Mouse (Mus musculus): ENCODE results near the gene Fastkd1. TPM values are rescaled to one million over a fixed set of nuclear protein-coding genes. Genes with fewer than 3 reads are reported as not detected.
"Not testable (repeated sequence)": the region's sequence is repeated elsewhere in the genome, so short reads cannot be mapped to it uniquely, and the experiment has no call there.

Gene Fastkd1
- total and polyA plus RNA-seq, 2 experiments from 2014 or later: 18.9 to 22.5 TPM

DNA sequence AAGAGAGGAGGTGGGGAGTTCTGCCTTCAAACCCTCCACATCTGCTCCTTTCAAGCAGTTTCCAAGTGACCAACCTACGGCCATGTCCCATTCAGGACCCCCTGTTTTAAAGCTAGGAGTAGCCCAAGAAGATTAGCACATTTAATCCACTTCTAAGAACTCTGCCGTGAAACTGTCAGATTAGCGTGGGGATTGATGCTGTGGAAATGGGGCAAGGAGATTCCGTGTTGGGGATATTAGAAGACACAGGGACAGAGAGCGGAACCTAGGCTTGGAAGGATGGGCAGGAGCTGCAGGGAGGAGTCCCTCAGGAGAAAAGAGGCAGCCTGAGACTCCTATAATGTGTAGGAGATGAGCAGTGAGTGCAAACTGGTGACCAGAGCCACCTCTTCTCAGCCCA, 63.6 kb downstream of the Fastkd1 start:
- H3K27me3 ChIP-seq (ENCODE audit: control insufficient read depth, insufficient read depth, low read length): no peaks in the 10 kb centered on the region
- H3K27ac ChIP-seq (ENCODE audit: low read depth): no peak overlapping the region
- no peak overlapping the region for H3K4me3 ChIP-seq (ENCODE audit: low read depth, low read length)
- peaks cover 10% of the 10 kb centered on the region for H3K4me1 ChIP-seq (ENCODE audit: control insufficient read depth, insufficient read depth)
- no peaks in the 10 kb centered on the region for H3K9me3 ChIP-seq (replicated peaks; ENCODE audit: control insufficient read depth, low read length)
- TF ChIP-seq CTCF (IDR thresholded peaks at IDR 0.05; ENCODE audit: low read depth): no peak
- no peak for TF ChIP-seq EP300 (IDR thresholded peaks at IDR 0.05; ENCODE audit: low read depth)
- DNase-seq (ENCODE audit: low spot score): no peak
- H3K4me2 ChIP-seq (ENCODE audit: low read depth, low read length): no peak overlapping the region
- H3K36me3 ChIP-seq (replicated peaks; ENCODE audit: control insufficient read depth, insufficient read depth, low read length): peaks cover 10% of the 10 kb centered on the region; the same call in 1 of the 2 replicates
- no peak overlapping the region for H3K9ac ChIP-seq (replicated peaks; ENCODE audit: low read depth, low read length)
- ATAC-seq (ENCODE audit: insufficient read depth, low read depth): no peak
- WGBS: 88% methylated on average over 5 of the region's 5 CpGs

DNA sequence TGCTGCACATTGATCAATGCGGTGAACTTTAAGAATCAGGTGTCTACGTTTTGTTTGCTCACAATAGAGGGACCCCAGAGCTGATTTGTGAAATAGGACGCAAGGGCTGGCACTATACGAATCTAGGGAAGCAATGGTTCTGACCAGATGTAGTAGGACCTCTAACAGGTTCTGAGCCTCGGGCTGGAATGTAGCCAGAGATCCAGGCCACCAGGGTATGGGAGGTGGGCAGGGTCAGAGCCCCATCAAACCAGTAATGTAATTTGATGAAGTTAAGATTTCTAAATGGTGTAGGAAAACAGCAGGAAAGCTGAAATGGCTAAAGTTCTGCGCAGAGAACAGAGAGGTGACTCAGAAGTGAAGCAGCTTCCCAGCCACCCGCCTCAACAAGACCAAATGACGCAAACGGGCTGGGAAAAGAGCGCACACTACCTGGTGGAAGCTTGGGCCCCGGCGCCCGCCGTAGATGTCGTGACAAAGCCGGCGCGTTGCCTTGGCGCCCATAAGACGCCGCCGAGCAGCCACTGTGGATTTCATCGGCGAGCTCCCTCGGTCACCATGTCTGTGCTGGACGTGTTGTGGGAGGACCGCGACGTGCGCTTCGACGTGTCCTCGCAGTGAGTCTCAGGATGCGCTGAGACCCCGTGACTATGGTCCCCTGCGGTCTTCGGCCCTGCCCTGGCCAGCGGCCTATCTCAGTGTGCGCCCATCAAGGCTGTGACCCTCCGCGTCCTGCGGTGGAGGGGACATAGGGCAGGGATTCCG, 66.4 kb downstream of the Fastkd1 start, which contains the start of gene Bbs5:
Gene Bbs5 (plus strand): TSS at position 446 of the 765 bp plus-strand sequence.
- Histone ChIP-seq H3K4me1 (ENCODE audit: control insufficient read depth, insufficient read depth) (peaks cover 10% of the 10 kb centered on the region), H3K9ac (replicated peaks; ENCODE audit: low read depth, low read length) (peak within 1 kb of the TSS; percentile 63), H3K27me3 (ENCODE audit: control insufficient read depth, insufficient read depth, low read length) (no peaks in the 10 kb centered on the region), H3K4me2 (ENCODE audit: low read depth, low read length) (peak within 1 kb of the TSS; percentile 90), H3K36me3 (replicated peaks; ENCODE audit: control insufficient read depth, insufficient read depth, low read length) (no peaks in the 10 kb centered on the region), H3K9me3 (replicated peaks; ENCODE audit: control insufficient read depth, low read length) (no peaks in the 10 kb centered on the region), H3K27ac (ENCODE audit: low read depth) (no peak within 1 kb of the TSS), H3K4me3 (ENCODE audit: low read depth, low read length) (peak within 1 kb of the TSS; percentile 91)
- DNase-seq (ENCODE audit: low spot score) (peak; percentile 91), ATAC-seq (ENCODE audit: insufficient read depth, low read depth) (peak; percentile 91)
- WGBS: 4% methylated on average over 43 of the region's 43 CpGs
- TF ChIP-seq CTCF (IDR thresholded peaks at IDR 0.05; ENCODE audit: low read depth): 0 out of 2 replicates have a peak, but pooled peaks have one; percentile 4
- no peak for TF ChIP-seq EP300 (IDR thresholded peaks at IDR 0.05; ENCODE audit: low read depth)

DNA sequence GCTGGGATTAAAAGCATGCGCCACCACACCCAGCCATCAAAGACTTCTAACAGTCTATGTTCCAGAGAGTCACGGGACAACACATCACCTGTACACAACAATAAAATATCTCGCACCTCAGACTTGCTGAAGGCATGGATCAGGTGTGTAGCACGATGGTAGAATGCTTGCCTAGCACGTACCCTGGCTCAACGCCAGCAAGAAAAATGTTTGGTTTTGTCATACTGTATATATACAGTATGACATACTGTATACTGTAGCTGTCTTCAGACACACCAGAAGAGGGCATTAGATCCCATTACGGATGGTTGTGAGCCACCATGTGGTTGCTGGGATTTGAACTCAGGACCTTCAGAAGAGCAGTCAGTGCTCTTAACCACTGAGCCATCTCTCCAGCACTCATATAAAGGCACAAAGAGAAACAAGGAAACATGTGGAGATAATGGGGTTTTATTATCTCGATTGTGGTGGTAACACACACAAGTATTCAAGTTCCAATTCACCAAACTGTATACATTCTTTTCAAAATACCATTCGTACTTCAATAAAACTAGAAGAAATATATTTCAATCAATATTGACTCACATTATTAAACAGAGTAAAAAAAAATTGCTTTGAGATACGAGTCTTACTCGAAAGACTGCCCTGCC, 68.2 kb downstream of the Fastkd1 start:
- Histone ChIP-seq H3K9me3 (replicated peaks; ENCODE audit: control insufficient read depth, low read length) (no peaks in the 10 kb centered on the region), H3K27me3 (ENCODE audit: control insufficient read depth, insufficient read depth, low read length) (no peaks in the 10 kb centered on the region), H3K36me3 (replicated peaks; ENCODE audit: control insufficient read depth, insufficient read depth, low read length) (no peaks in the 10 kb centered on the region), H3K27ac (ENCODE audit: low read depth) (no peak overlapping the region), H3K4me3 (ENCODE audit: low read depth, low read length) (no peak overlapping the region), H3K4me2 (ENCODE audit: low read depth, low read length) (no peak overlapping the region), H3K4me1 (ENCODE audit: control insufficient read depth, insufficient read depth) (peaks cover 10% of the 10 kb centered on the region), H3K9ac (replicated peaks; ENCODE audit: low read depth, low read length) (no peak overlapping the region)
- no peak for DNase-seq (ENCODE audit: low spot score)
- WGBS: 87% methylated on average over 11 of the region's 11 CpGs
- TF ChIP-seq EP300 (IDR thresholded peaks at IDR 0.05; ENCODE audit: low read depth) (no peak), CTCF (IDR thresholded peaks at IDR 0.05; ENCODE audit: low read depth) (no peak)
- no peak for ATAC-seq (ENCODE audit: insufficient read depth, low read depth)

DNA sequence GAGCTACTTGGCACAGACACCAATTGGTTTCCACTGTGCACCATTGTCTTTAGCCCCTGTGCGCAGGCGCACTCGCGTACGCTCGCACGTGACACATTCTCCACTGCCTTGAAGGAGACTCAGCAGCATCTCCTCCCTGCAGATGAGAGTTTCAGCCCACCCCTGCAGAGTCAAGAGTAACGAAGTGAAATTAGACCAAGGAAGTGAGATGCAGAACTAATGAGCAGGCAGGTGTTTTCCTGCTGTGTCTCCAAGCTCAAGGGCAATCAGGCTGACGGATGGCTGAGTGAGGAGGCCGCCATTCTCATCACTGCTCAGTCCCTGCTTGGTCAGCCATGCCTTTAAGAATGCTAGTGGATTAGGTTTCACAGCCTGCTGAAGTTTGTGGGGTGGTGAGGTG, 73.2 kb downstream of the Fastkd1 start:
- no peak for TF ChIP-seq EP300 (IDR thresholded peaks at IDR 0.05; ENCODE audit: low read depth)
- no peak for TF ChIP-seq CTCF (IDR thresholded peaks at IDR 0.05; ENCODE audit: low read depth)
- Histone ChIP-seq H3K4me1 (ENCODE audit: control insufficient read depth, insufficient read depth) (no peaks in the 10 kb centered on the region), H3K36me3 (replicated peaks; ENCODE audit: control insufficient read depth, insufficient read depth, low read length) (no peaks in the 10 kb centered on the region), H3K9ac (replicated peaks; ENCODE audit: low read depth, low read length) (no peak overlapping the region), H3K4me2 (ENCODE audit: low read depth, low read length) (no peak overlapping the region), H3K9me3 (replicated peaks; ENCODE audit: control insufficient read depth, low read length) (no peaks in the 10 kb centered on the region), H3K27me3 (ENCODE audit: control insufficient read depth, insufficient read depth, low read length) (no peaks in the 10 kb centered on the region), H3K27ac (ENCODE audit: low read depth) (no peak overlapping the region), H3K4me3 (ENCODE audit: low read depth, low read length) (no peak overlapping the region)
- DNase-seq (ENCODE audit: low spot score): no peak
- WGBS: 56% methylated on average over 10 of the region's 10 CpGs
- no peak for ATAC-seq (ENCODE audit: insufficient read depth, low read depth)

DNA sequence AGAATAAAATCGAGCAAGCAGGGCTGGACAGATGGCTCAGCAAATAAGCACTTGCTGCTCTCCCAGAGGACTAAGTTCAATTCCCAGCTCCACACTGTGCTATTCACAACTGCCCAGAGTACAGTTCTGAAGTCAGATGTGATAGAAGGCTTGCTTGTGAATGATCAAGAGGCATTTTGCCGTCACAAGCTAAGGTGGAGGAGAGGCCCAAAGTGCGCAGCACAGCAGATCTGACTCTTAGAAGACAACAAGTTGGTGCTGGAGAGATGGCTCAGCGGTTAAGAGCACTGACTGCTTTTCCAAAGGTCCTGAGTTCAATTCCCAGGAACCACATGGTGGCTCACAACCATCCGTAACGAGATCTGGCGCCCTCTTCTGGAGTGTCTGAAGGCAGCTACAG, 75.3 kb downstream of the Fastkd1 start:
- not testable (repeated sequence) for H3K9ac ChIP-seq (replicated peaks; ENCODE audit: low read depth, low read length); H3K4me1 ChIP-seq (ENCODE audit: control insufficient read depth, insufficient read depth); ATAC-seq (ENCODE audit: insufficient read depth, low read depth); H3K27me3 ChIP-seq (ENCODE audit: control insufficient read depth, insufficient read depth, low read length); H3K9me3 ChIP-seq (replicated peaks; ENCODE audit: control insufficient read depth, low read length); DNase-seq (ENCODE audit: low spot score); H3K27ac ChIP-seq (ENCODE audit: low read depth); H3K4me2 ChIP-seq (ENCODE audit: low read depth, low read length); H3K4me3 ChIP-seq (ENCODE audit: low read depth, low read length); H3K36me3 ChIP-seq (replicated peaks; ENCODE audit: control insufficient read depth, insufficient read depth, low read length)
- 64% methylated on average over 7 of the region's 7 CpGs for WGBS

Other genes starting within 250 kb of the Fastkd1 start
- 1.8 and 3.2 TPM in 2 replicates for gene Lrp2, start 127.5 kb downstream of the Fastkd1 start, total RNA-seq (2014; rRNA removed; ENCODE audit: low replicate concordance)
- 0.19 and 0.23 TPM in 2 replicates for gene Lrp2, start 127.5 kb downstream of the Fastkd1 start, polyA plus RNA-seq (2015; fragmentation: Nextera tagmentation; extraction: Ambion mirVana)
- 3.2 and 6.0 TPM in 2 replicates for gene Bbs5, start 66.3 kb downstream of the Fastkd1 start, total RNA-seq (2014; rRNA removed; ENCODE audit: low replicate concordance)
- gene Bbs5, start 66.3 kb downstream of the Fastkd1 start, polyA plus RNA-seq (2015; fragmentation: Nextera tagmentation; extraction: Ambion mirVana): 8.6 and 10.4 TPM in 2 replicates
- 26.5 and 42.0 TPM in 2 replicates for gene Klhl41, start 43.4 kb downstream of the Fastkd1 start, total RNA-seq (2014; rRNA removed; ENCODE audit: low replicate concordance)
- gene Klhl41, start 43.4 kb downstream of the Fastkd1 start, polyA plus RNA-seq (2015; fragmentation: Nextera tagmentation; extraction: Ambion mirVana): 35.4 and 36.9 TPM in 2 replicates
- gene Ppig, start 9.0 kb upstream of the Fastkd1 start, total RNA-seq (2014; rRNA removed; ENCODE audit: low replicate concordance): 3.6 and 19.9 TPM in 2 replicates
- gene Ppig, start 9.0 kb upstream of the Fastkd1 start, polyA plus RNA-seq (2015; fragmentation: Nextera tagmentation; extraction: Ambion mirVana): 87.8 and 91.6 TPM in 2 replicates
- gene Ccdc173, start 76.1 kb upstream of the Fastkd1 start, total RNA-seq (2014; rRNA removed; ENCODE audit: low replicate concordance): not detected in 2 replicates
- 1.2 and 1.6 TPM in 2 replicates for gene Ccdc173, start 76.1 kb upstream of the Fastkd1 start, polyA plus RNA-seq (2015; fragmentation: Nextera tagmentation; extraction: Ambion mirVana)
- gene Phospho2, start 76.1 kb upstream of the Fastkd1 start, total RNA-seq (2014; rRNA removed; ENCODE audit: low replicate concordance): 8.8 and 43.7 TPM in 2 replicates
- gene Phospho2, start 76.1 kb upstream of the Fastkd1 start, polyA plus RNA-seq (2015; fragmentation: Nextera tagmentation; extraction: Ambion mirVana): 24.9 and 27.1 TPM in 2 replicates
- 69.9 and 129 TPM in 2 replicates for gene Klhl23, start 108.4 kb upstream of the Fastkd1 start, total RNA-seq (2014; rRNA removed; ENCODE audit: low replicate concordance)
- 33.9 and 43.0 TPM in 2 replicates for gene Klhl23, start 108.4 kb upstream of the Fastkd1 start, polyA plus RNA-seq (2015; fragmentation: Nextera tagmentation; extraction: Ambion mirVana)
- 31.0 and 31.9 TPM in 2 replicates for gene Ssb, start 148.0 kb upstream of the Fastkd1 start, total RNA-seq (2014; rRNA removed; ENCODE audit: low replicate concordance)
- gene Ssb, start 148.0 kb upstream of the Fastkd1 start, polyA plus RNA-seq (2015; fragmentation: Nextera tagmentation; extraction: Ambion mirVana): 157 and 172 TPM in 2 replicates
- gene Mettl5, start 172.1 kb upstream of the Fastkd1 start, total RNA-seq (2014; rRNA removed; ENCODE audit: low replicate concordance): 7.0 and 13.1 TPM in 2 replicates
- gene Mettl5, start 172.1 kb upstream of the Fastkd1 start, polyA plus RNA-seq (2015; fragmentation: Nextera tagmentation; extraction: Ambion mirVana): 43.3 and 45.7 TPM in 2 replicates
- 42.6 and 55.0 TPM in 2 replicates for gene Ubr3, start 183.7 kb upstream of the Fastkd1 start, total RNA-seq (2014; rRNA removed; ENCODE audit: low replicate concordance)
- gene Ubr3, start 183.7 kb upstream of the Fastkd1 start, polyA plus RNA-seq (2015; fragmentation: Nextera tagmentation; extraction: Ambion mirVana): 9.6 and 12.9 TPM in 2 replicates

All from heart, postnatal 0 days (tissue).